Mouse (Mus musculus): Measurements from ENCODE around the gene Anp32e.

- TF ChIP-seq CTCF (IDR thresholded peaks at IDR 0.05; ENCODE audit: low read depth) (no peak), EP300 (optimal IDR thresholded peaks at IDR 0.05) (no peak)
These were observed 39.4 kb upstream of the Anp32e start for GRCm38 (mm10) chr3:95889664-95890063.

All from stomach, postnatal 0 days (tissue).